Mouse (Mus musculus) ES-Bruce4 (cell line): ENCODE results near the gene Tmem132d.

ENCODE experiments used
- CTCF ChIP-seq: IDR thresholded peaks from one replicate; pipeline ENCODE4 v1.8.1; 2011; ENCODE audit warnings: low read depth, low read length
- EP300 ChIP-seq: IDR thresholded peaks from 2 replicates; pipeline ENCODE4 v1.6.1; 2011; ENCODE audit warnings: low read depth, low read length; ENCODE audit not compliant: insufficient read depth

- TF ChIP-seq CTCF (no peak), EP300 (no peak)
Observed at GRCm38 (mm10) chr5:128273255-128273654, 159.6 kb downstream of the Tmem132d start.
